ENCODE assay signal across 16 mouse cellular contexts in the genomic region with DNA sequence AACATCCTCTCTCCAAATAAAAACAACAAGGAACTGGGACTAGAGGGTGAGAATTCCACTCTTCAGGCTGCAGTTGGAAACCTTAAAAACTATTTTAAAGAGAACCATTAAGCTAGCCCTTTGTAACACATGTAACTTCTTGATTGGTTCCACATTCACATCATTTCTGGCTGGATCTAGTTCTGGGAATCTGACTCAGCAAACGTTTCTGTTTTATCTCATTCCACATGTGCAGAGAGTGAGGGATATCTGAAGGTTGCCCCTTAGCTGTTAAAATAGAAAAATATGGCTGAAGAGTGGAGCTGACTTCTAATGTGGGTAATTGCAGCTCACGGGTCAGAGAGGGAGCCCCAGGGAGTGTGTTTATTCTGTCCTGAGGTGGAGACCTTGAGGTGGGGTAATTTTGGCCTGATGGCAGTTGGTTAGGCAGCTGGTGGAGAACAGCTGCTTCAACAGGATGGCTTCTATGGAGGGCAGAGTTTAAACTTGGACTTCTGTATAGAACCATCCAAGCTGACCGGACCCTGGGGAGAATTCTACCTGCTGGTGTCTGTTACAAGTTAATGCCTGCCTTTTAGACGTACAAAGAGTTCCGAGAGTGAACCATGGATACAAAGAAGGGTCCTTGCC.
DNase-seq lines count a peak whose midpoint lies in the region; ATAC-seq and TF ChIP-seq lines count a peak whose summit lies in the region.
"Had no signal": no experiment of that assay in that cellular context is flagged by ENCODE, and none has a peak within 500 bp of the region (broad histone marks: within the 10 kb centered on the region; RNA-seq: fewer than 3 reads in every experiment).

No protein-coding gene starts in this region.

- no peaks in the 10 kb centered on the region for H3K27me3 ChIP-seq in limb, embryonic 12.5 days
- H3K27me3 ChIP-seq in liver, postnatal 0 days (ENCODE audit: insufficient read depth, low read length), result no peaks in the 10 kb centered on the region; the same call in 1 of the 2 replicates
- H3K27me3 ChIP-seq: intestine, embryonic 15.5 days; midbrain, embryonic 12.5 days had no signal

- H3K4me3 ChIP-seq in limb, embryonic 12.5 days (replicated peaks), result no peak overlapping the region
- no peak overlapping the region for H3K4me3 ChIP-seq in liver, postnatal 0 days (ENCODE audit: low read depth, low read length)
- H3K4me3 ChIP-seq: heart, adult 2 months; intestine, embryonic 15.5 days; left cerebral cortex, adult 2 months; midbrain, embryonic 12.5 days had no signal

- TF ChIP-seq EP300 in liver, postnatal 0 days (IDR thresholded peaks at IDR 0.05; ENCODE audit: low read depth), result peak; percentile 87

- no peak overlapping the region for H3K4me2 ChIP-seq in limb, embryonic 12.5 days
- H3K4me2 ChIP-seq in liver, postnatal 0 days (ENCODE audit: low read depth, low read length), result no peak overlapping the region
- H3K4me2 ChIP-seq: intestine, embryonic 15.5 days; midbrain, embryonic 12.5 days had no signal

- H3K4me1 ChIP-seq in limb, embryonic 12.5 days (replicated peaks), result peaks cover 22% of the 10 kb centered on the region; the same call in 1 of the 2 replicates
- peaks cover 3% of the 10 kb centered on the region; the same call in 1 of the 2 replicates for H3K4me1 ChIP-seq in liver, postnatal 0 days (ENCODE audit: insufficient read depth)
- H3K4me1 ChIP-seq: intestine, embryonic 15.5 days; midbrain, embryonic 12.5 days had no signal

- WGBS in limb, embryonic 12.5 days, result 41% methylated on average over 5 of the region's 5 CpGs
- 66% methylated on average over 5 of the region's 5 CpGs for WGBS in liver, postnatal 0 days (ENCODE audit: insufficient replicate concordance)

- ATAC-seq in limb, embryonic 12.5 days (ENCODE audit: insufficient number of reproducible peaks, insufficient read depth, low FRiP score, low TSS enrichment, low read depth), result no peak
- ATAC-seq in liver, postnatal 0 days, result peak; percentile 77
- no peak for ATAC-seq in frontal cortex, adult (ENCODE audit: low TSS enrichment)
- ATAC-seq: intestine, embryonic 15.5 days had no signal

- no peaks in the 10 kb centered on the region for H3K36me3 ChIP-seq in limb, embryonic 12.5 days
- H3K36me3 ChIP-seq in liver, postnatal 0 days (replicated peaks; ENCODE audit: insufficient read depth, low read length), result no peaks in the 10 kb centered on the region
- H3K36me3 ChIP-seq: intestine, embryonic 15.5 days; midbrain, embryonic 12.5 days had no signal

- peak overlapping the region; percentile 74 for H3K27ac ChIP-seq in limb, embryonic 12.5 days
- H3K27ac ChIP-seq in liver, postnatal 0 days (ENCODE audit: low read depth), result no peak overlapping the region
- H3K27ac ChIP-seq: heart, adult 2 months; intestine, embryonic 15.5 days; left cerebral cortex, adult 2 months; midbrain, embryonic 12.5 days; stomach, postnatal 0 days had no signal

- TF ChIP-seq CTCF in liver, postnatal 0 days (IDR thresholded peaks at IDR 0.05; ENCODE audit: low read depth), result no peak

- no peaks in the 10 kb centered on the region for H3K9me3 ChIP-seq in limb, embryonic 12.5 days
- H3K9me3 ChIP-seq in liver, postnatal 0 days (ENCODE audit: low read length), result no peaks in the 10 kb centered on the region
- H3K9me3 ChIP-seq: intestine, embryonic 15.5 days; midbrain, embryonic 12.5 days had no signal

- no peak overlapping the region for H3K9ac ChIP-seq in limb, embryonic 12.5 days (replicated peaks)
- H3K9ac ChIP-seq in liver, postnatal 0 days (replicated peaks), result no peak overlapping the region
- H3K9ac ChIP-seq: intestine, embryonic 15.5 days; midbrain, embryonic 12.5 days had no signal

- peak; percentile 35 for DNase-seq in embryo, embryonic 10.5 days (ENCODE audit: low spot score)
- DNase-seq in embryo, embryonic 10 days (ENCODE audit: low spot score), result no peak
- DNase-seq in c-Kit-positive CD71-positive TER-119-negative erythroid progenitor cells, embryonic 14.5 days (ENCODE audit: low read depth), result peak; percentile 54
- no peak for DNase-seq in liver, postnatal 0 days
- DNase-seq in adrenal gland, adult 18-20 months (ENCODE audit: low spot score in 2 of 2), result no peak
- no peak for DNase-seq in gastrocnemius, postnatal 25 days
- DNase-seq: cerebellum, adult 9-10 months; heart, adult 2 months; heart, postnatal 4 days; kidney, postnatal 36 days had no signal

Comparison
In these comparisons a context has a peak if more than half of its experiments do, and no peak if none do; other contexts are left out.
1. DNase-seq: peak in embryo, embryonic 10.5 days (single experiment) and c-Kit-positive CD71-positive TER-119-negative erythroid progenitor cells, embryonic 14.5 days (single experiment); none in embryo, embryonic 10 days (single experiment), liver, postnatal 0 days (single experiment), adrenal gland, adult 18-20 months (0 of 2) and gastrocnemius, postnatal 25 days (single experiment).